Mouse (Mus musculus) midbrain, embryonic 14.5 days (tissue): Measurements from ENCODE around the gene Runx3. TPM values are rescaled to one million over a fixed set of nuclear protein-coding genes. Genes with fewer than 3 reads are reported as not detected.
A peak's percentile ranks its signal among the peaks of the same experiment; 100 is the strongest.

Experiments
- ATAC-seq: fragments of 200-750 bp; cut with Nextera tagmentation; 2 replicates; pipeline ENCODE4 v1.8.0; 2017; ENCODE audit warnings: moderate number of reproducible peaks, moderate library complexity; ENCODE audit not compliant: low FRiP score, low TSS enrichment
- DNase-seq: peaks from one replicate; pipeline ENCODE4 v3.0.0-alpha.2; 2015
- H3K27ac ChIP-seq: fragments of 300-500 bp; sonication (generic); replicated peaks from 2 replicates; pipeline ENCODE4 v1.5.1; 2014; ENCODE audit warnings: mild to moderate bottlenecking, low read depth, low read length, moderate library complexity
- H3K27me3 ChIP-seq: fragments of 300-500 bp; sonication (generic); 2 replicates; pipeline ENCODE4 v1.6.1; 2014; ENCODE audit warnings: low read length, control low read depth, mixed read lengths; ENCODE audit not compliant: control insufficient read depth, insufficient read depth
- H3K36me3 ChIP-seq: fragments of 300-500 bp; sonication (generic); 2 replicates; pipeline ENCODE4 v1.6.1; 2014; ENCODE audit warnings: low read length, control low read depth; ENCODE audit not compliant: control insufficient read depth, insufficient read depth
- H3K4me1 ChIP-seq: fragments of 300-500 bp; sonication (generic); 2 replicates; pipeline ENCODE4 v1.6.1; 2014; ENCODE audit warnings: mild to moderate bottlenecking, antibody characterized with exemption, low read length, control low read depth; ENCODE audit not compliant: control insufficient read depth, insufficient read depth
- H3K4me2 ChIP-seq: fragments of 300-500 bp; sonication (generic); 2 replicates; pipeline ENCODE4 v1.6.1; 2014; ENCODE audit warnings: mild to moderate bottlenecking, low read length, moderate library complexity
- H3K4me3 ChIP-seq: fragments of 300-500 bp; sonication (generic); replicated peaks from 2 replicates; pipeline ENCODE4 v1.5.1; 2014; ENCODE audit warnings: low read depth, low read length
- H3K9ac ChIP-seq: fragments of 300-500 bp; sonication (generic); replicated peaks from 2 replicates; pipeline ENCODE4 v1.6.1; 2014; ENCODE audit warnings: mild to moderate bottlenecking, low read length, moderate library complexity
- H3K9me3 ChIP-seq: fragments of 300-500 bp; sonication (generic); 2 replicates; pipeline ENCODE4 v1.6.1; 2016; ENCODE audit warnings: low read length, control low read depth, mixed read lengths; ENCODE audit not compliant: control insufficient read depth
- WGBS: fragments of 180-500 bp; shearing (Covaris S2); extraction: QIAGEN DNeasy Blood & Tissue Kit; methylation state at CpG from one replicate; pipeline ENCODE4 v1.1.7; 2014; 5-methylcytosine and 5-hydroxymethylcytosine counted together
- polyA plus RNA-seq: library from polyadenylated mRNA; unstranded; fragments of >200 nt; fragmentation: Nextera tagmentation; extraction: Ambion mirVana; gene quantifications from 2 replicates; pipeline ENCODE4 v1.2.1, GENCODE M21; 2014

Gene Runx3
- polyA plus RNA-seq, 1 experiment from 2014 or later = not detected

DNA sequence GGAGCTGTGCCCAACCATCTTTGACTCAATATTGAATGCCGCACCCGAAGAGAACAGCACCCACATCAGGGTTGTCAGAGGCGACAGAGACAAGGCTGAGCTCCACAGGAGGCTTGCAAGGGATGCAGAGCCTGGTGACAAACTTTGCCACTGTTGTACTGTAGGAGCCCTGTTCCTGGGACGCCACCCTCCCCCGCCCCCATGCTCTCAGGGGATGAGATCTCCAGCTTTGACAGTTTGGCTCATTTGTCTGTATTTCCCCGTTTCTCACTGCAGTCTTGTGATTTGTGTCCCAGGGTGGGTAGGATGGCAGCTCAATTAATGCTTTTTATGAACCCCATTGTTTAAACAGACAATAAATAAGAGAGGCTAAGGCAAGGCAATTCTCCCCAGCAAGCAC, 14.9 kb downstream of the Runx3 start:
- no peak for DNase-seq
- 72% methylated on average over 6 of the region's 6 CpGs for WGBS
- Histone ChIP-seq H3K9me3 (no peaks in the 10 kb centered on the region), H3K4me2 (no peak overlapping the region), H3K27me3 (peaks cover 21% of the 10 kb centered on the region), H3K36me3 (no peaks in the 10 kb centered on the region), H3K27ac (no peak overlapping the region), H3K4me1 (no peaks in the 10 kb centered on the region), H3K9ac (no peak overlapping the region), H3K4me3 (no peak overlapping the region)
- ATAC-seq = no peak

DNA sequence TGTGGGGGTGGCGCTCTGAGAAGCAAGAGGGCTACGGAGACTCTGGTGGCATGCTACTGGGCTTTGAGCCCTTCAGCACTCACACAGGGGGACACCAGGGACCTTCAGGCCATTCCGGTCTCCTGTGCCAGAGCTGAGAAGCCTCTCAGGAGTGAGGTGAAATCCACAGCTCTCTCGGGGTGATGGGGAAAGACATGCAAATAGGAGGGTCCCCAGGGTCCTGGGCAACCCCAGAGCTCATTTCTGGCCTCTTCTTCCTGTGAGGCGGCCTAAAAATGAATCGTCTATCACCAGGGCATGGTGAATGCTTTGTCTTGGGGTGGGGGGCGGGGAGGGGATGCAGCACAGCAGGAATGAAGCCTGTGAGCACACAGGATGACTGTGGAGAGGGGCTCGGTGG, 15.8 kb downstream of the Runx3 start:
- Histone ChIP-seq H3K27me3 (peaks cover 30% of the 10 kb centered on the region), H3K4me2 (no peak overlapping the region), H3K36me3 (no peaks in the 10 kb centered on the region), H3K9ac (no peak overlapping the region), H3K4me3 (no peak overlapping the region), H3K4me1 (no peaks in the 10 kb centered on the region), H3K9me3 (no peaks in the 10 kb centered on the region), H3K27ac (no peak overlapping the region)
- ATAC-seq = no peak
- WGBS = 44% methylated on average over 8 of the region's 8 CpGs
- no peak for DNase-seq

DNA sequence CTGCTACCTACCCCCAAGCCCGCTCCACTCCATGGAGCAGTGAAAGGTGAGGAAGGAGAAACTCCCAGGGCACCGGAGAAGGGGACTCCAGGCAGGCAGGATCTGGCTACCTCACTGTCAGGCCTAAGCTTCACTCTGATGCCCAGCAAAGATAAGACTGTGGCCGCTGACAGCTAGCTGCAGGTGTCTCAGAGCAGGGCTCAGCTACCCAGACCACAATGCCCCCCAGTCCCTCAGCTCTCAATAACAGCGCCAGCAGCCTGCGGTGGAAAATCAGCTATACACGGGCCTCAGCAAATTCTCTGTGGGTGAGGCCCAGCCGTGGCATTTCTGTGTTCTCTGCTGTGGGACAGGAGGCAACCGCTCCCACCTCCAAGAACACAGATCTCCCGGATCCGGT, 16.2 kb downstream of the Runx3 start:
- 56% methylated on average over 10 of the region's 10 CpGs for WGBS
- Histone ChIP-seq H3K4me2 (no peak overlapping the region), H3K27ac (no peak overlapping the region), H3K36me3 (no peaks in the 10 kb centered on the region), H3K4me1 (no peaks in the 10 kb centered on the region), H3K27me3 (peaks cover 34% of the 10 kb centered on the region), H3K4me3 (no peak overlapping the region), H3K9me3 (no peaks in the 10 kb centered on the region), H3K9ac (no peak overlapping the region)
- ATAC-seq = no peak
- no peak for DNase-seq

DNA sequence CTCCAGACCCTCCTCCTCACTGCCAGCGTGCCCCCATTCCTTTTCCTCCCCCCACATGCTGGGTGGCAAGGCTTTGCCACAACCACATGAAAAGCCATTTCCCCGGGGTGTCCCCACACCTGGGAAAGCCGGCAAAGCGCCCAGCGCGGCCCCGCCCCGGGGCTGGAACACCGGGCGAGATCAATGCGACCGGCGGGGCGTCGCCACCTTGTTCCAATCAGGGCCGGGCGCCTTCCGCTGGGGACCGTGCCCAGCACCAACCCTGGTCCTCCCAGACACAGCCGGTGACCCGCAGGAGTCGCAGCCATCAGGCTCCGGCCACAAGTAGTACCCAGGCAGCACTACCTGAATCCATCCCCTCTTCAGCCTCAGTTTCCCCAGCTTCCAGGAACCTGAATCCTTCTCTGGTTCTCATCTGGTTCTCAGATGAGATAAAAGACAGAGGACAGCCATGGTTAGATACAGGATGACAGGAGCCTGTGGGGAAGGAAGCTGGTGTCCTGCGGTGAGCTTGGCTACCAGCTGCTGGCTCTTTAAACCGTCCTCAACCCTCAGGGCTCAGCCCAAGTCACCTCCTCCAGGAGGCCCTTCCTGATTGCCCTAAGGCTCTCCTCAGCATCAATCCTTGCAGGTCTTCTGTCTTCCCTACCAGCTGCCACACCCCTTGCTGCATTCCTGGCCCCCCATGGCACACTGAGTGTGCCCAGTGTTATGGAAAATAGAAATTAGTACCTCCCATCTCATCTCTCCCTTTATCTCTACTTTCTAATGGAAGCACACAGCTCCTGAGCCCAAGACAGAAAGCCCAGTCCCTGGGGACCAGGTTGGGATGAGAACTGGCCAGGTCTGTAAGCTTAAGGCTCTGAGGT, 20.4 kb downstream of the Runx3 start:
- WGBS = 2% methylated on average over 25 of the region's 25 CpGs
- H3K9me3 ChIP-seq = no peaks in the 10 kb centered on the region
- no peaks in the 10 kb centered on the region for H3K4me1 ChIP-seq
- peaks cover 55% of the 10 kb centered on the region for H3K27me3 ChIP-seq
- no peak overlapping the region for H3K4me3 ChIP-seq
- H3K4me2 ChIP-seq = no peak overlapping the region
- H3K27ac ChIP-seq = no peak overlapping the region
- ATAC-seq (no peak), DNase-seq (no peak)
- H3K36me3 ChIP-seq = no peaks in the 10 kb centered on the region
- H3K9ac ChIP-seq = no peak overlapping the region

DNA sequence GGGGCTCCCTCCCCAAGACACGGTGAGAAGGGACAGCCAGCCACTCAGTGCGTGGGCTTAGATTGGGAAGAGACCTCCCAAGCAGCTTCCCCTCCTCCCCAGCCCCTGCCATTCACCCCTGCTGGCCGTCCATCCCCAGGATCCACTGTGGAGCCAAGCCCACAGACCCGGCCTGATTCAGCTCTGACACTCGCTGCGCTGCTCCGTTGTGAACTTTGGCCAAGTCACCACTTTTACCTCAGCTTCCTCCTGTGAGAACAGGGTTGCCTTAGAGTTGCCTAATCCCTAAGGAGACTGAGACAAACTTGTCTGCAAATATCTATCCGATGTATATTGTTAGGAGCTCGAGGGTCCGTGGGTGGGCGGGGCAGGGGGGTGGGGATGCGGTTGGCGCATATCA, 21.3 kb downstream of the Runx3 start:
- Histone ChIP-seq H3K9me3 (no peaks in the 10 kb centered on the region), H3K27ac (no peak overlapping the region), H3K27me3 (peaks cover 64% of the 10 kb centered on the region), H3K36me3 (no peaks in the 10 kb centered on the region), H3K9ac (no peak overlapping the region), H3K4me3 (no peak overlapping the region), H3K4me2 (no peak overlapping the region), H3K4me1 (no peaks in the 10 kb centered on the region)
- WGBS = 3% methylated on average over 13 of the region's 13 CpGs
- ATAC-seq (no peak), DNase-seq (no peak)

DNA sequence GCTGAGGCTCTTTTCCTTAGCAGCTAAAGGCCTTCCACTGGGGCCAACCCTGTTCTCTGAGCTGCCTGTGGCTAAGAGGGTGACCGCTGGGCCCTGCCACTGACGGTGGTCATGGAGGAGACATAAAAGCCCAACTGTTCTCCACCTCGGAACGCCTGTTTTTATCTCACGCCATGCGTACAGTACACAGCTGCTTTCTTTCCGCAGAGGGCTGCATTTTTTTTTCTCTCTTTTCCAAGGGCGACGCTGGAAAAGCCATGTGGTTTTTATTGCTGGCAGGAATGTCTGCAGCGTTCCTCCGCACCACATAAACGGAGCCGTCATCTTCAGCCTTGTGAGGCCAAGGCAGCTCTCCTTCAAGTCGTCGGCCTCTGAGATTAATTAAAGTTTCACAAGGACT, 26.3 kb downstream of the Runx3 start:
- WGBS = 12% methylated on average over 15 of the region's 15 CpGs
- ATAC-seq (no peak), DNase-seq (no peak)
- no peak overlapping the region for H3K4me3 ChIP-seq
- no peak overlapping the region for H3K4me2 ChIP-seq
- H3K27ac ChIP-seq = no peak overlapping the region
- no peaks in the 10 kb centered on the region for H3K36me3 ChIP-seq
- peaks cover 79% of the 10 kb centered on the region for H3K27me3 ChIP-seq
- H3K4me1 ChIP-seq = no peaks in the 10 kb centered on the region
- H3K9me3 ChIP-seq = no peaks in the 10 kb centered on the region
- H3K9ac ChIP-seq = no peak overlapping the region

DNA sequence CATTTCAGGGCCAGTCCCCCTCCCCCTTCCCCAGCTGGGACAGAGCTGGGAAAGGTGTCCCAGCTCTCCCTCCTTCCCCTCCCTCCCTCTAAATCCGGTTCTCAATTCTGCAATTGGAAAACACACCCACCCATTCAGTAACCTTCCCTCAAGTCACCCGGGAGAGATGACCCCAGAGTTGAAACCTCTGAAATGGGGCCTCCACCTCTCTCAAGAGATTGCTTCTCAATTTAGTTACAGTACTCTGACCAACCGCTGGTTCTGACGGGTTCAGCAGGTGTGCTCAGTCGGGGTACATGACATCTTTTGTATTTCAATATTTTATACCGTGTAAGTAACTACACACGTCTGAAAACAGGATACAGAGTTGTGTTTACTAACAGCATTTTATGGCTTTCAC, 28.2 kb downstream of the Runx3 start:
- Histone ChIP-seq H3K4me1 (no peaks in the 10 kb centered on the region), H3K4me2 (no peak overlapping the region), H3K9me3 (no peaks in the 10 kb centered on the region), H3K4me3 (no peak overlapping the region), H3K36me3 (no peaks in the 10 kb centered on the region), H3K9ac (no peak overlapping the region), H3K27me3 (peaks cover 84% of the 10 kb centered on the region), H3K27ac (no peak overlapping the region)
- 1% methylated on average over 7 of the region's 7 CpGs for WGBS
- DNase-seq (no peak), ATAC-seq (no peak)

DNA sequence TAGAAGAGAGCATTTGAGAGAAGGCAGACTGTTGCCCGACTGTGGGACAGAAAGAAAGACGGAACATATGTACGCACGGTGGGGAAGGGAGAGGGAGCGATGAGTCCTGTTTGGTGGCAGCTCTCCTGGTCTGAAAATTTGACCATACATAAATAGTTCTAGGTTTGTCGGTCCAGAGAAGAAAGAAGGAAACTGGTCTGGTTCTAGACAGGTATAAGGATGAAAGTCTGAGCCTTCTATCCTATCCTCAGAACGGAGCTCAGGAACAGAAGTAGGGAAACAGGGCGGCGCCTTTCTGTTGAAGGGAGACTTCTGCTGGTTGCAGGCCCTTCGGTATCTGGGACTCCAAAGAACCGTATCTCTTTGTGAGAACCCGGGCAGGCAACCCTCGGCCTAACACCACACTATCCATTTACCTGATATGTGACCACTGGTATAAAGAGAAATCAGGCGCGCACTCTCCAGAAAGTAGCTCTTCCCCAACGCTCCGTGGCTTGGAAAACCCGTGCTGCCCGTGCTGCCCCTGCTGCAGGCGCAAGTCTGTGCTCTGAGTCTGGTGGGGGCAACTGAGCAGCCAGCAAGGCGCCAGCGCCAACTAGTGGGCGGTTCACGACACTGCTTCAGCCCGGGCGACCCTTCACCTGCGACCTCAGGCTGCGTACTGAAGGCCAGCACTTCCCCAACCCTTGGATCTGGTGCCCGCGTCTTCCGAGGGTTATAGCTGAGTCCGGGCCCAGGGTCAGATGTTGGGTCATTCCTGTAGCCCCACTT, 29.8 kb downstream of the Runx3 start:
- H3K4me2 ChIP-seq = no peak overlapping the region
- no peaks in the 10 kb centered on the region for H3K36me3 ChIP-seq
- H3K4me1 ChIP-seq = no peaks in the 10 kb centered on the region
- WGBS = 1% methylated on average over 32 of the region's 32 CpGs
- DNase-seq (peak; percentile 74), ATAC-seq (no peak)
- H3K4me3 ChIP-seq = no peak overlapping the region
- no peak overlapping the region for H3K9ac ChIP-seq
- peaks cover 95% of the 10 kb centered on the region for H3K27me3 ChIP-seq
- no peaks in the 10 kb centered on the region for H3K9me3 ChIP-seq
- no peak overlapping the region for H3K27ac ChIP-seq
